Mouse (Mus musculus) ES-E14 (cell line): ENCODE measurements around the gene Ccdc157.

Experiments
- CHD2 ChIP-seq: IDR thresholded peaks from 2 replicates; pipeline ENCODE4 v1.6.1; 2014; ENCODE audit warnings: mild to moderate bottlenecking, low read depth, low read length, inconsistent platforms
- HCFC1 ChIP-seq: IDR thresholded peaks from 2 replicates; pipeline ENCODE4 v1.6.1; 2012; ENCODE audit warnings: low read length, inconsistent platforms, borderline replicate concordance; ENCODE audit not compliant: insufficient read depth
- ZC3H11A ChIP-seq: IDR thresholded peaks from 2 replicates; pipeline ENCODE4 v1.6.1; 2012; ENCODE audit warnings: low read depth, mild to moderate bottlenecking, inconsistent platforms, low read length, borderline replicate concordance

- peak; percentile 92 for TF ChIP-seq HCFC1
- TF ChIP-seq CHD2, result peak; percentile 99
- TF ChIP-seq ZC3H11A, result no peak
Observed at GRCm38 (mm10) chr11:4096054-4096984, 63.8 kb downstream of the Ccdc157 start.
